Mouse (Mus musculus) E14TG2a.4 (cell line): Measurements from ENCODE around the gene C130032M10Rik.

Experiments used
- H3K27me3 ChIP-seq: 2 replicates; pipeline ENCODE4 v1.6.1; 2014; ENCODE audit warnings: low read length, control low read depth; ENCODE audit not compliant: insufficient read depth
- H3K36me3 ChIP-seq: 2 replicates; pipeline ENCODE4 v1.6.1; 2014; ENCODE audit warnings: low read length, control low read depth; ENCODE audit not compliant: insufficient read depth
- H3K4me1 ChIP-seq: replicated peaks from 2 replicates; pipeline ENCODE4 v1.6.1; 2014; ENCODE audit warnings: low read depth, low read length, control low read depth
- H3K4me3 ChIP-seq: replicated peaks from 2 replicates; pipeline ENCODE4 v1.5.1; 2014; ENCODE audit warnings: mild to moderate bottlenecking, low read length
- H3K9me3 ChIP-seq: 2 replicates; pipeline ENCODE4 v1.6.1; 2014; ENCODE audit warnings: low read length, control low read depth
- CTCF ChIP-seq: conservative IDR thresholded peaks from 2 replicates; pipeline ENCODE4 v1.5.1; 2014; ENCODE audit warnings: low read length
- NANOG ChIP-seq: IDR thresholded peaks from 2 replicates; pipeline ENCODE4 v1.6.1; 2014; ENCODE audit warnings: borderline replicate concordance, low read length, mixed read lengths
- POU5F1 ChIP-seq: IDR thresholded peaks from 2 replicates; pipeline ENCODE4 v1.6.1; 2014; ENCODE audit warnings: low read length, borderline replicate concordance

The C130032M10Rik gene

GRCm38 (mm10) chr9:114534747-114535517 lies 19.4 kb downstream of the C130032M10Rik start:
- peak; percentile 55 for TF ChIP-seq CTCF
- TF ChIP-seq POU5F1, result no peak
- TF ChIP-seq NANOG, result no peak
- peaks cover 79% of the 10 kb centered on the region for H3K36me3 ChIP-seq
- H3K4me1 ChIP-seq, result peaks cover 100% of the 10 kb centered on the region
- no peaks in the 10 kb centered on the region for H3K9me3 ChIP-seq
- peak overlapping the region; percentile 50 for H3K4me3 ChIP-seq
- H3K27me3 ChIP-seq, result no peaks in the 10 kb centered on the region

GRCm38 (mm10) chr9:114536628-114537027 lies 21.1 kb downstream of the C130032M10Rik start:
- peaks cover 100% of the 10 kb centered on the region for H3K4me1 ChIP-seq
- TF ChIP-seq NANOG, result no peak
- no peak for TF ChIP-seq POU5F1
- no peak for TF ChIP-seq CTCF
- H3K27me3 ChIP-seq, result no peaks in the 10 kb centered on the region
- H3K4me3 ChIP-seq, result peak overlapping the region; percentile 43
- H3K36me3 ChIP-seq, result peaks cover 80% of the 10 kb centered on the region
- H3K9me3 ChIP-seq, result no peaks in the 10 kb centered on the region

- H3K4me1 ChIP-seq, result peaks cover 100% of the 10 kb centered on the region
Observed at GRCm38 (mm10) chr9:114538996-114539563, 23.6 kb downstream of the C130032M10Rik start.

GRCm38 (mm10) chr9:114541279-114541741 lies 25.8 kb downstream of the C130032M10Rik start:
- no peaks in the 10 kb centered on the region for H3K9me3 ChIP-seq
- TF ChIP-seq NANOG, result no peak
- TF ChIP-seq CTCF, result no peak
- no peak for TF ChIP-seq POU5F1
- H3K4me1 ChIP-seq, result peaks cover 100% of the 10 kb centered on the region
- H3K4me3 ChIP-seq, result peak overlapping the region; percentile 39
- H3K36me3 ChIP-seq, result peaks cover 82% of the 10 kb centered on the region
- H3K27me3 ChIP-seq, result no peaks in the 10 kb centered on the region

More at GRCm38 (mm10) chr9:114538996-114539563, 23.6 kb downstream of the C130032M10Rik start:
- TF ChIP-seq POU5F1, result no peak
- TF ChIP-seq CTCF, result no peak
- TF ChIP-seq NANOG, result no peak
- Histone ChIP-seq H3K36me3 (peaks cover 80% of the 10 kb centered on the region), H3K4me3 (peak overlapping the region; percentile 43), H3K27me3 (no peaks in the 10 kb centered on the region), H3K9me3 (no peaks in the 10 kb centered on the region)

GRCm38 (mm10) chr9:114543882-114544753 lies 28.6 kb downstream of the C130032M10Rik start:
- Histone ChIP-seq H3K27me3 (no peaks in the 10 kb centered on the region), H3K36me3 (peaks cover 89% of the 10 kb centered on the region), H3K9me3 (no peaks in the 10 kb centered on the region), H3K4me1 (peaks cover 100% of the 10 kb centered on the region), H3K4me3 (peak overlapping the region; percentile 61)
- TF ChIP-seq POU5F1, result no peak
- no peak for TF ChIP-seq NANOG
- TF ChIP-seq CTCF, result no peak

- Histone ChIP-seq H3K36me3 (peaks cover 85% of the 10 kb centered on the region), H3K4me3 (peak overlapping the region; percentile 92), H3K27me3 (no peaks in the 10 kb centered on the region), H3K4me1 (peaks cover 100% of the 10 kb centered on the region), H3K9me3 (no peaks in the 10 kb centered on the region)
- no peak for TF ChIP-seq NANOG
- no peak for TF ChIP-seq CTCF
- no peak for TF ChIP-seq POU5F1
Observed at GRCm38 (mm10) chr9:114544754-114545393, 29.4 kb downstream of the C130032M10Rik start.

GRCm38 (mm10) chr9:114546765-114547164 lies 31.3 kb downstream of the C130032M10Rik start:
- peaks cover 85% of the 10 kb centered on the region for H3K36me3 ChIP-seq
- TF ChIP-seq NANOG, result no peak
- TF ChIP-seq POU5F1, result no peak
- no peak for TF ChIP-seq CTCF
- peak overlapping the region; percentile 92 for H3K4me3 ChIP-seq
- H3K27me3 ChIP-seq, result no peaks in the 10 kb centered on the region
- H3K9me3 ChIP-seq, result no peaks in the 10 kb centered on the region
- H3K4me1 ChIP-seq, result peaks cover 100% of the 10 kb centered on the region
